Mouse (Mus musculus) c-Kit-positive CD71-positive TER-119-positive erythroid progenitor cells, embryonic 14.5 days (primary cell): ENCODE results near the gene Asic2.

ENCODE experiments used
- DNase-seq: peaks from one replicate; pipeline ENCODE4 v3.0.0-alpha.2; 2013; ENCODE audit warnings: low spot score

The Asic2 gene

DNA sequence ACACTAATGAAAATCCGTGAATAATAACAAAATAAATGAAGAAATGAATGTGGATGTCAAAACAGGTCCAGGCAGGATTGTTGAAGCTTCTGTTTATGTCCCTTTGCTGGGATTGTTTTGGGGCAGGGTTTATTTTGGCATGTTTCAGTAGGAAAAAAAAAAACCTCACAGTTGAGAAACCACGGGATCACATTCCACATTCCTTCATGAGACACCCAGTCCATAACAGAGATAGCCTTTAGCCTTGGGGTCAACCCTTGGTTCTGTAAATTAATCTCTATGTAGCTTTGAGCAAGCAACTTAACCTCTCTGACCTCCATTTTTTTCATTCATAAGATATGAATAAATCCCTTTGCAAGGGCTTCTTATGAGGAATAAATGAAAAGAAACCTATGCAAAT is 127.3 kb downstream of the Asic2 start:
- DNase-seq, result no peak

DNA sequence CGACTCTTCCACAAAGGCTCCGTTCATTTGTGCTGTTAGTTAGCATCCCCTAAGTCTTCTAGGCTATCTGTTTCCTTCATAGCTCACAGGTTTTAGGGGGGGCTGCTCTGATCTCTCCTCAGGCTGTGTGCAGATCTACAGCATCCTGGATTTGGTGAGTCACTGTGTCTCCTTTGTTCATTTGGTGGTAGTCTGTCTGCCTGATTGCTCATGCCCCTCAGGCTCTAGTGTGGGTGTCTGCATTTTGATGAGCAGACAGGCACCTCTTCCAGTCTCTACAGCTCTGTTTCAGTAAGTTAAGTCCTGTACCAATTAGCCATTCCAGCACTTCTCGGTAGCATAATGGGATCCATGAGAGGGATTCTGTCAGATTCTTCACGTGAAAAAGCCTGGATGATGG is 129.8 kb downstream of the Asic2 start:
- no peak for DNase-seq

DNA sequence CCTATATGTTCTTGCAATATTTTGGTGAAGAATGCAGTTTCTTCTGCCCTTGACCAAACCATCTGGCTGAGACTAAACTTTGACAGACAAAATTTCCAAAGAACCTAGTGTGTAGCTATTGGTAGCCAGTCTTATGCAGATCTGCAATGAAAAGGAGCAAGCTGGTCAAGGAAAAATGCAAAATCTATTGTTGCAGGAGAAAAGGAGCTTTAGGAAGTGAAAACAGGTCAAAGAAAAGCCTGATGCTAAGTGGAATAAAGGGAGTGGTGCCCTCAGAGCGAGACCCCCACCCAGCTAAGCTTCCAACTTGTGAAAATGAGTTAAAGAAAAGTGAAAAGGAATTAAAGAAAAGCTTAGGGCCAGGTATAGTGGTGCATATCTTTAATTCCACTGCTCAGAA is 135.9 kb downstream of the Asic2 start:
- no peak for DNase-seq

DNA sequence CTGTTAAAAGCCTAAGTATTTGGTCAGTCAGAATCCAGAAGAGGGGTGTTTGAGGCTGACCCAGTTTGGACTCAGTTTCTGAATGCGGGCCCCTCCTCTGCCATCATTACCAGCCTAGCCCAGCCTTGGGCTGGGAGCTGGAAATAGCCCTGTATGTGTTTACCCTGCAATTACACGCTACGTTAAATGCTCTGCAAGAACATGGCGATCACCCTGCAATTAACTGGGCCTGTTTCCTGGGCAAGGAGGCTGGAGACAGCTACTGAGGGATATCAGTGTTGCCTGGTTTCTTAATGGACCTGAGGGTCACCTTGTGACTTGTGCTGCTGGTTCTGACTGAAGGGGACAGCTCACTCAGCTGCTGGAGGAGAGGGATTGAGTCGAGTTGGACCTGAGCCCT is 151.7 kb downstream of the Asic2 start:
- no peak for DNase-seq

DNA sequence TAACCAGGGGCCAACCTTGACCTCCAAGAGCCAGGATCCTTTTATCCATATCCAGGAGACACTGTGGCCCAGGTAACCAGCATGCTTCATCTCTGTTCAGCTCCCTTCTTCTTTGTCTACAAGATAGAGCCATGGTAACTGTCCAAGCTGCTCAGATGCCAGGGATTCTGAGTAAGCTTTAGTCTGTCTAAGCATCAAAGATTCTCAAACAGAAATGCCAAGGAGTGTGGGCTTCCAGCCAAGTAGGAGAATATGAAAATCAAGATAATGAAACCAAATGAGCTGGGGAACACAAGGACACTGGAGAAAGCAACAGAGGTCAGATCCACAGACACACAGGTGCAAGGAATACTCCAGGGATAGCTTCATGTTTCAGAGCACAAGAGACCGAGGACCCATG is 153.4 kb downstream of the Asic2 start:
- DNase-seq, result no peak

DNA sequence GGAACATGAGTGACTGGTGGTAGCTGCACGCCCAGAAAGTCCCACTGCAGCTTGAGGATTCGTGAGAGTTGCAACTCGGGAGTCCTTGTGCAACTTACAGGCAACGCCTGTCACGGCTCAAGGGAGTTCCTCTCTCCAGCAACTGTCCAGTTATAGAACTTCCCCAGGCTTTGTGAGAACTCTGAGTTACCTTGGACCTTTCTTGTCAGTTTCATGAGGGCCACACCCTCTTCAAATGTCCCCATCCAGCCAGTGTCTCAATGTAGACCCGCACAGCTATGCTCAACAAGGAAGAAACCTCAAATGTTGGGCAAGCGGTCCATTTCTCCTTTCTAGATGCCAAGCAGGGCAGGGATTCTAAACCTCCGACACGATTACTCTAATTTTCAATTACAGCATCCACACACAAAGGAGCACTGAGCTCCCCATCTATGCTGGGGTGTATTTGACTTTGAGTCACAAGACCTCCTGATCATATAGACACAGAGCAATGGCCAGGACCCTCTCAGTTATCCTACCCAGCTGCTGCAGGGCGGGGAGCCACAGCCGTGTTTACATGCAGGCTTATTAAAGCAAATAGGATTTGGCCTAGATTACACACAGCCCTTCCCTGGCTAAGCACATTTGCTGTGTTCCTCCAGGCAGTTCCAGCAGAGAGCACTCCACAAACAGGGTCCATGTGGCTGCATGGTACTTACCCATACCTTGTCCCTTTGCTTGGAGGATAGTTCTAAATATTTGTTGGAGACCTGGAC is 161.2 kb downstream of the Asic2 start:
- DNase-seq, result no peak

DNA sequence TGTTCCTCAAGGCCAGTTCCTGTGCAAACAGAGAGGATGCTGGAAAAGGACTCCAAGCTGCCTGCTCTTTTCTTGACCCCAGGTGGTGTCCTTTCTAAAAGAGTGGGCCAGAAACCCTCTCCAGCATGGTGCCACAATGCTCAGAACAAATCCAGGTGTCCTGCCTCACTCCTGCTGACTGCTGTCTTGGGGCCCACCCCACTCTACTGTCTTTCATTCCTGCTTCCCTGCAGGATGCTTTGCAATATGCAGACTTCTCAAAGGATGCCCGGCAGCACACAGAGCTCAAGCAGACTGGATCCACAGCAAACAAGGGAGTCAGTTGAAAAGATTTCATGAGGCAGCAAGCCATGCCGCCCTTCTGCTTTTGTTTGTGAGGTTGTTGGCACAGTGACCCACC is 164.7 kb downstream of the Asic2 start:
- DNase-seq, result no peak

DNA sequence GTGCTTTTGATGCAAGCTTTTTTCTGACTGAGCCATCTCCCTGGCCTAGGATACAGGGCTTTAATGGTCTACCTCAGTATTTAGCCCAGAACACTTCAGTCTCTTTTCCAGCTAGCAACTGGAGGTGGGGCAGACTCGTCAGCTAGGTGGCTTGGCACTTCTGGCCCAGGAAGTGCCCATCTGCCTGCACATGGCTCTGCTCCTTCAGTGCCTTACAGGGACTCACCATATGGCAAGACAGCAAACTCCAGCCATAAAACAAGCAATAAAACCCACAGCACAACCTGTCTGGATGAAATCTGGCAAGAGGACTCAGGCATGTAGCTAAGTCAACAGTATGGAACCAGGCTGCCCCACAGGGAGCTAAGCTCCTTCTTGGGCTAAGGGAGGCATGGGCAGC is 165.6 kb downstream of the Asic2 start:
- DNase-seq, result no peak

DNA sequence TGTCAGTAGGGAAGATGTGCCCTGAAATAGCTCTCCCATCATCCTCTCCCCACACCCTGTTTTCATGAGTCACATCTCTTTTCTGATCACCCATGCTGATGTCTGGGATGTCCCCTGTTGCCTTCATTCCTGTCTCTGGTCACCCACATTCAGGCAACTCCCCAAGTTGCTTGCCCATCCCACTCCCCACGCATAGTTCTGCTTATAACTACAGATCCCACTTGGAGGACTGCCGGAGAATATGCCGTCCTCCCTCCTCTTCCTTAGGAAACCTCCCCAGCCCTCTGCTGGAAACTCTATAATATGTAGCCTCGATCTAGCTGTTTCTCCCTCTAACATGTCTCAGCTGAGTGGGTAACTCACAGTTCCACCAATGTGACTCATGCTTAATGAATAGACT is 167.4 kb downstream of the Asic2 start:
- DNase-seq, result no peak

DNA sequence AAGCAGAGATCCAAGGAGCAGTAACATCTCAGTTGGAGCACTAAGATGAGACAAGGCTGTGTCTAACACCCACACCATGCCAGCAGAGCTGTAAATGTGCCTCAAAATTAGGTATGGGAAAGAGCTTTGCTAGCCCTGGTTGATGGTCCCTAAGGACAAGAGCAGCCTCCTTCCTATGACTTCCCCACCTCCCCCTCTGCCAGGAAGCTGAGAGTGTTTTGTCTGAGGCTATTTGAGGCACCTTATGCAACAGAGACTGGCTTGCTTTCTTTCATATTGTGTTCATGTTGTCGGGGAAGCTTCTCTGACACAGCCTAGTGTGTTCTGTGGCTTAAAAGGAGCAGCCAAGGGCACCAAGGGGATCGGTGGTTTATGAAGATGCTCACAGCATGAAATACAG is 174.7 kb downstream of the Asic2 start:
- DNase-seq, result no peak

DNA sequence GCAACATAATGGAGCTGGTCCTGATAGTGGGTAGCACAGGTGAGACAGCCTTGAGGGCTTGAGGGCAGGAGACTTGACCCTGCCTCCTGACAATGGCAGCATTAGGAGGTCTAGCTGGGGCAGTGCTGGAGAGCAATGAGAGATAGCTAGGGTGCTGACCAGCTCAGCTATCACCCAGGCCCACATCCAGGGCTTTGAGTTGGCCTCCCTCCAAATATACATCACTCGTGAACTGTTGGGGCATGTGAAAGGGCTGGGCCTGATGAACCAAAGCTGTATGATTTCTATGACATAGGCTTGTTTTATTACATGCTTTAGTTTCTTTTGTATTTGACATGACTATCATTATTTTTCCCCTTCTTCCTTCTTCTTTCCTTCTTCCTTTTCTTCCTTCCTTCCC is 176.7 kb downstream of the Asic2 start:
- no peak for DNase-seq

DNA sequence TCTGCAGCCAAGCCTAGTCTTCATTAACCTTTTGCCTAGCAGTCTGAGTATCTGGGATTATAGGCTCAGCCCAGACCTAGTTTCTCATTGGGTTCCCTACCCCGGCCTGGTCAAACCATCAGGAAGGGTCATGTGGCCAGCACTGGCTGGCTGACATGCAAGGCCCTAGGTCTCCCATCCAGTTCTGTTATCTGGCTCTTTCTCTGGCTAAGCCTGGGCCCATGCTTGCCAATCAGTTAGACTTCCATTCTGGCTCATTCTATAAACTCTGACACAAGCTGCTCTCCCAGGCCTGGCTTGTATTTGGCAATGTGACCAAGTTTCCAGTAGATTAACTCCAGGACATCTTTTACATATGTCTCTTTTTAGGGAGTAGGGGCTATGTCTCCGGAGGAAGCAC is 187.7 kb downstream of the Asic2 start:
- DNase-seq, result no peak

DNA sequence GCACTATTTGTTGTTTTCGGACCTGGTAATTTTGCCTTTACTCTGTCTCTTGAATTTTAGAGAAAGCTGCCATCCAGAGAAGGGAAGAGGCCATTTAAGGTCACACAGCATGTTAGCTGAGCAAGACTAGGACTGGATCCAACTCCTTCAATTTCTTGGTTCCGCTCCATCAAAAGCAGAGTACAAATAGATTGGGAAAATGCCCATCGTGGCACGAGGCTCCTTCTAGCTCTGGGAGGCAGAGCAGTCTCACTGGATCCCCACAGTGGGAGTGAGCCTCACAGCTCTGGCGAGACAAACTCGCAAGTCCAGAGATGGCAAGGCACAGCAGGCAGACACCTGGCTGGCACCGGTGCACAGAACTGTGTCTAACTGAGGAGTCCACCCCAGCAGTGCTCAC is 188.4 kb downstream of the Asic2 start:
- no peak for DNase-seq

DNA sequence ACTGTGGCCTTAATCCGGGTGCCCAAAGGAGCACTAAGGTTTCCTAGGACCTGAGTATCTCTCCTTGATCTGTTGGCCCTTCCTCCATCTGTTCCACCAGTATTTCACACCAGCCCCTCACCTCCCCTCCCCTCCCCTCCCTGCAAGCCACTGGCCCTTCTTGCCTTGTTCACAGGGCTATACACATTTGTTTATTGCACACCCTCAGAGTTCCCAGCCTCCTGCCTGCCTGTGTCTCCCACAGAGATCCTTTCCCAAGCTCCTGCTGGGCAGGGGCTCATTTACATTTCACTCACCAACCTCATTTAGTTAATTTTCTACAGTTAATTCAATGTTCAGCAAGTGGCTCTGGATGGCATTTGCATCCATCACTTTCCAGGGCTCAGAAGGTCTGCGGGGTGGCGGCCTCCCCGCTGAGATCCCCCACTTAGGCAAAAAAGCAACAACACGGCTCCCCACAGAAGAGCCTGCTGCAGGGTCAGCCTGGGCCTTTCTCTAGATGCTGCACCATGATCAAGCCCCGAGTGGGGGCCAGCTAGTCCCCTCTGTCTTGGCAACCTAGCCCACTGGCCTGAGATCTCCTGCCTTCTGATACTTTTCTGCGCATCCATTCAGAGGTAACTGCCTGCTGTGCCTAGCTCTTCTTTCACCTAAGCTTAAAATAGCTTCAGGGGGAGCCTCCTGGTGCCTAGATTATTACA is 196.9 kb downstream of the Asic2 start:
- no peak for DNase-seq

DNA sequence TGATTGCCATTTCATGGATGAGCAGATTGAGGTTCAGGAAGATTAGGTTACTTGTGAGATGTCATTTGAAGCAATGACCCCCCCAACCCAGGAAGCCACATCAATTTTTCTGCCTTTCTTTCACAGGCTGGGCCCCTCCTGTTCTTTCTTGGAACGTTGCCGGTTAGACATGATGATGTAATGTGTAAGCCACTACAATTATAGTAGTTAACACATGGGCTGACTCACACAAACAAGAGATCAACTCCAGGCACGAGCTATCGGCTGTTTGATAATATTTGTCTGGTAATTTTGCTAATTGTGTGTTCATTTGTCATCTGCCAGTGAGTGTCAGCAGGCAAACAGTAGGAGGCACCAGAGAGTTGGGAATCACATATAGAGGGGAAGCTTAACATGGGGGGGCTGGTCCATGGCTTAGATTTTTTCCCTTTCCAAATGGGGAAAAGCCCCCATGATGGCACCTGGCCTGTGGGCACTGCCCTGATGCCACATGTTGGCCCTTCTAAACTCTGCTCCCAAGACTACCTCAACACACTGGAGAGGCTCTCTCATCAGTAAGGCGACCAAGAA is 198.5 kb downstream of the Asic2 start:
- DNase-seq, result no peak

DNA sequence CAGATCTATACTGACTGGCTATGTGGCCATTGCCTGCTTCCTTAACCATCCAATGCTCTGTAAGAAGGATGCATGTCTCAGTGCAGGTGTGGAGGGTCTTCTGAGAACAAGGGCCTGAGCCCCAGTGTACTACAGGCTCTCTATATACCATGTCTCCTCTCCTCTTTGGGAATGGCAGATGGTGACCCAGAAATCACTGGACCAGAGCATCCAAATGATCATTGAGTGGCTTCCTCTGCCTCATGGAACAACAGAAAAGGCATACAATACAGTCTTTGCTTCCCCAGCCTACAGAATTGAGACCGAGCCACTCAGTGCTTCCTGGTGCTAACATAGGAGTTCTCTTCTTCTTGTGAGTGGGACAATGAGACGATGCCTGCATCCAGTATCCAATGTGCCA is 200.0 kb downstream of the Asic2 start:
- DNase-seq, result no peak

DNA sequence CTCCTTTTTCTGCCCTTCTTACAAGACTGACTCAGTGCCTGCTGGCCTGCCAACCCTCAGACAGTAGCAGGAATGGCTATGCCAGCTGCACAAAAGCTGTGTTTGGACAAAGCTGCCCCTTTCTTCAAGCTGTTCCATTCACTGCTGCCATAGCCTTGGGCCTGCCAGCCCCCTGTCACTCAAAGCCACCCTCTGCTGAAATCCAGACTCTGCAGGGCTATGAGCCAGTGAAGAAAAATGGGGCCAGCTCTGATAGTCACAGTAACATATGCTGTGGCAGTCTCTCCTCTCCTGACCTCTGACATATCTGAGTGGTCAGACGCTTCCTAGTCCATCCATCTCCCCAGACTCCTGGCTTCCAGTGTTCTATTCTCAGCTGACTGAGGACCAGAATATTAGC is 200.5 kb downstream of the Asic2 start:
- DNase-seq, result no peak

DNA sequence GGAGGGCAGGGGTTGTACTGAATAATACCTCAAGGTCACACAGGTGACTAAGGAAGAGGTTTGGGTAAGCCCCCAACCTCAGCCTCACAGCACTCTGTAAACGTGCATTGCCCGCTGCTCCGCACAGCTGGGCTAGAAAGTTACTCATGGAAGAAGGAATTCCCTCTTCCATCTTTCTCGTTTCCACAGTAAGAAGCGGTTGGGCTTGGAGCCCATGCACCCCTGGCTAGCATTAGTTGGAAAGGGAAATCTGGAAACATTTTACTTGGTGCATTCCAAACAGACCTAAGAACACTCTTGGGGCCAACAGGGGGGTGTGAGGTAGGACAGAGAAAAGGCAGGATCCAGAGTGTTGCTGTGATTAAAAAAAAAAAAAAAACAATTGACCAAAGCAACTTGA is 203.0 kb downstream of the Asic2 start:
- DNase-seq, result no peak

DNA sequence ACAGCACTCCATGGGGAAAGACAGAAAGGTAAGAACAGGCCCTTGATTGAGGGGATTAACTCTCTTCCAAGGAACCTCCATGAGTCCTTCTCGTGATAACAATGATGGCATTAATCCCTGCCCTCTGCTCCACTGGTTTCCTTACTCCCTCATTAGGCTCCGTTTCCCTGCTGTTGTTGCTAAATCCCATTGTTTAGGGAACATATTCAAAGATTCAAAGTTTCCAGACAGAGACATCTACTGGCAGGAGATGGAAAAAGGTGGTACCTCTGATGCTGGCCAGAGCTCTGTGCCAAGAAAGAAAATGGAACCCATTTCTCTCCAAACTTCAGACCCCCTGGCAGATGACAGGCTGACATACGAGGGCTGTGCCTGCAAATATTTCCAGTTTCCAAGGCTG is 203.5 kb downstream of the Asic2 start:
- no peak for DNase-seq

DNA sequence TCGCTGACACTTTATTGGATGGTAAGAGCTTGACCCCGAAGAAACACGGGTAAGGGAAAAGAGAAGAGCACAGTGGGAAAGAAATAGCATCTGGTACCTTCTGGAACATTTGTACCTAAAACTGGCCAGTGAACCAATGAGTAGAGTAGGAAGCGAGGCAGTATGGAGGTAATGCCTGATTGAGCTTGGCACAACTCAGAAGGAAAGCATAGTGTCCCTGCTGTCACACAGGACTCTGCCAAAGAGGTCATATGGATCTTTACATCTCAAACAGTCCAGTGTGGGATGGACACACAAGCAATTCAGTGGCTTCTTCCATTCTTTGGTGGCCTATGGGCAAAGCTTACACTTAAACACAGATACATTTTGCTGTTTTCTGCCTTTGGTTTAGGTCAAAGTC is 211.0 kb downstream of the Asic2 start:
- DNase-seq, result no peak

DNA sequence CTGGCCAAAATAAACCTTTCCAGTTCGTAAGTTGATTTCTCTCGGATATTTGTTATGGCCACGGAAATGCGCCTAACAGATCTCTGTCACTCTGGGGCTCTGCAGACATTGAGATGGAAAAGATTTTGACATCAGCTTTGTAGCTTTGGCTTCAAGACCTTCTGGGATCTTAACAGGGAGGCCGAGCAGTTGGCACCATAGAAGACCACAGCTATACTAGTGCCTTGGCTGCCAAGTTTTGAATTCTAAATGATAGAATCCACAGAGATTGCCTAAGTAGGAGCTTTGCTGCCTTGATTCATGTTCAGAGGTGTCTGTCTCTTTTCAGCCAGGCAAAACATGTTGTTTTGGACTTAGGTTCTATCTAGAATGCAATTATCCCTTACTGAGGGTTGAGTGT is 217.4 kb downstream of the Asic2 start:
- no peak for DNase-seq

DNA sequence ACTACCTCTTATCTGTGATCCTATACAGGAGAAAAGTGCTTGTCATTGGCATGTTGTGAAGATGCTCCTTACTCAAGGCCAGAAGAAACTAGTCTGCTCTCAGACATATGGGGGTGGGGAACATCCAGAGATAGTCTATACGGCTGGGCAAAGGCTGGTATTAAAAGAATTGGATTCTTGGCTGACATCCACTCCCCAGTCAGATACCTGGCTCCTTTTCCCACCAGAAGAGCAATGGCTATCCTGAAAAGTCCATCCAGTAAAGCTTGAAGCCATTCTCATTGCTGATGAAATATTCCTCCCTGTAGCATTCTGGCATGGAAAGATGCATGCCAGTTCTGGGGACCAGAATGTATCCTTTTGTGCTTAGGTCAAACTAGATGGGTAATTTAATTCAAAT is 218.2 kb downstream of the Asic2 start:
- DNase-seq, result no peak

DNA sequence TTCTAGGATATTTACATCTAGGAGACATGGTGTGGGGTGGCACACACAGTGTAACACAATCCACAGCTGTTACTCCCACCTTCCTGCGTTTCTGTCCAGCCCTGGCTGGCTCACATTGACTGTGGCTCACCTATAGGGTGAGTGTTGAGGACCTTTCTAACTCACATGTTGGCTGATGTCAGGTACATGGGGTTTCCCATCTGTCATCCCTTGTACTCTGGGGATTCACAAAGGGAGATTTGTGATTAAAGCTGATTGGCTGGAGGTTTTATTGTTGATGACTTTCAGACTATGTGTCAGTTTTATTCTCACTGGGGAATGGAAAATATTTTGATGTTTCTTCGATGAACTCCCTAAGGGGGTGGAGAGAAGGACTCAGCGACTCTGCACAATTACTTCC is 229.3 kb downstream of the Asic2 start:
- DNase-seq, result no peak

DNA sequence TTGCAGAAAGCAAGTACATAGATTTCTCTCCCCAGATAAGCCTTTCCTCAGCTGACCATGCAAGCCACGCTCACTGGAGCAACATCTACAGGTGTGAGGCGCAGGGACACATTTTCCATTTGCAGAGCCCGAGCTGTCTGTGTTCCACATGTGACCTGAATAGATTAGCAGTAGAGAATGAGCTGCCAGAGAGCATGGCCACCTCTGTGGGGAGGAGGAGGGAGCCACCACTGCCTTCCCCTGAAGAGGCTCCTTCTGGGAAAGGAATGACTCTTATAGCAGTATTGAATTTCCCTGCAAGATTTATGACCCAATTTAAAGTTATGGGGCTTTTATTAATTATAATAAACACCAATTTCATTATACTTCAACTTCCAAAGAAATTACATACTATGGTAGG is 230.5 kb downstream of the Asic2 start:
- no peak for DNase-seq
